Mouse (Mus musculus) hindbrain, embryonic 11.5 days (tissue): ENCODE results near the gene Nsun5. TPM values are rescaled to one million over a fixed set of nuclear protein-coding genes. Genes with fewer than 3 reads are reported as not detected.

ENCODE experiments used
- ATAC-seq: fragments of 200-750 bp; cut with Nextera tagmentation; 2 replicates; pipeline ENCODE4 v1.8.0; 2017; ENCODE audit warnings: mild to moderate bottlenecking, moderate TSS enrichment, moderate library complexity; ENCODE audit not compliant: low FRiP score
- DNase-seq: peaks from one replicate; pipeline ENCODE4 v3.0.0-alpha.2; 2015; ENCODE audit warnings: low spot score
- H3K27ac ChIP-seq: fragments of 300-500 bp; sonication (generic); 2 replicates; pipeline ENCODE4 v1.5.1; 2014; ENCODE audit warnings: mild to moderate bottlenecking, low read depth, low read length
- H3K27me3 ChIP-seq: fragments of 300-500 bp; sonication (generic); 2 replicates; pipeline ENCODE4 v1.6.1; 2014; ENCODE audit warnings: mild to moderate bottlenecking, low read length, moderate library complexity, mixed read lengths; ENCODE audit not compliant: control insufficient read depth, insufficient read depth
- H3K36me3 ChIP-seq: fragments of 300-500 bp; sonication (generic); 2 replicates; pipeline ENCODE4 v1.6.1; 2014; ENCODE audit warnings: mild to moderate bottlenecking, low read length, moderate library complexity, mixed read lengths; ENCODE audit not compliant: control insufficient read depth, insufficient read depth
- H3K4me1 ChIP-seq: fragments of 300-500 bp; sonication (generic); replicated peaks from 2 replicates; pipeline ENCODE4 v1.6.1; 2014; ENCODE audit warnings: low read length, mixed read lengths; ENCODE audit not compliant: control insufficient read depth, insufficient read depth
- H3K4me2 ChIP-seq: fragments of 300-500 bp; sonication (generic); replicated peaks from 2 replicates; pipeline ENCODE4 v1.6.1; 2014; ENCODE audit warnings: mild to moderate bottlenecking, low read depth, low read length
- H3K4me3 ChIP-seq: fragments of 300-500 bp; sonication (generic); 2 replicates; pipeline ENCODE4 v1.5.1; 2014; ENCODE audit warnings: low read depth, low read length
- H3K9ac ChIP-seq: fragments of 300-500 bp; sonication (generic); 2 replicates; pipeline ENCODE4 v1.6.1; 2014; ENCODE audit warnings: low read depth, low read length
- H3K9me3 ChIP-seq: fragments of 300-500 bp; sonication (generic); 2 replicates; pipeline ENCODE4 v1.6.1; 2016; ENCODE audit warnings: low read length; ENCODE audit not compliant: control insufficient read depth
- WGBS: fragments of 180-500 bp; shearing (Covaris S2); extraction: QIAGEN DNeasy Blood & Tissue Kit; methylation state at CpG from one replicate; pipeline ENCODE4 v1.1.7; 2014; 5-methylcytosine and 5-hydroxymethylcytosine counted together
- polyA plus RNA-seq: library from polyadenylated mRNA; unstranded; fragments of >200 nt; fragmentation: Nextera tagmentation; extraction: Ambion mirVana; gene quantifications from 2 replicates; pipeline ENCODE4 v1.2.1, GENCODE M21; 2014

The Nsun5 gene
- polyA plus RNA-seq, 1 experiment from 2014 or later: 27.8 TPM

DNA sequence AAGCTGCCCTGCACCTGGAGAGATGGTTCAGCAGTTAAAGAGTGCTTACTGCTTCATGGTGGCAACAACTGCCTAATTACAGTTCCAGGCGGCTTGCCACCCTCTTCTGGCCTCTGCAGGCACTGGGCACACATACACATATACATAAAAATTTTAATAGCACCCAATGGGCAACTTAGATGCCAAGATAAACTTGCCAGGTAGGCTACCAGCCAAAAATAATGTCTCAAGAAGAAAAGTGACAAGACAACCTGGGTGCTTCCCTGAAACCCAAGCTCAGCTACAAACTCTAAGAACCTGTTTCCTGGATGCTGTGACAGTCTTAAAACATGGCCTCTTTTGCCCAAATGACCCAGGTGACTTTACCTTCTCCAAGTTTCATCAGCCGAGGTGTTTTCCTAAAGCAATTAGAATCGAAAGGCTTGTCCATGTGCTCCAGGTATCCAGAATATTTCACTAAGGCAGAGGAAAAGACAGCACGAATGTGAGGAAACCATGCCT is 22.2 kb upstream of the Nsun5 start:
- H3K9me3 ChIP-seq: no peaks in the 10 kb centered on the region
- H3K4me2 ChIP-seq: no peak overlapping the region
- WGBS: 77% methylated on average over 4 of the region's 4 CpGs
- H3K36me3 ChIP-seq: no peaks in the 10 kb centered on the region
- H3K9ac ChIP-seq: no peak overlapping the region
- H3K27me3 ChIP-seq: no peaks in the 10 kb centered on the region
- H3K4me3 ChIP-seq: no peak overlapping the region
- ATAC-seq (no peak), DNase-seq (no peak)
- no peak overlapping the region for H3K27ac ChIP-seq
- H3K4me1 ChIP-seq: no peaks in the 10 kb centered on the region

DNA sequence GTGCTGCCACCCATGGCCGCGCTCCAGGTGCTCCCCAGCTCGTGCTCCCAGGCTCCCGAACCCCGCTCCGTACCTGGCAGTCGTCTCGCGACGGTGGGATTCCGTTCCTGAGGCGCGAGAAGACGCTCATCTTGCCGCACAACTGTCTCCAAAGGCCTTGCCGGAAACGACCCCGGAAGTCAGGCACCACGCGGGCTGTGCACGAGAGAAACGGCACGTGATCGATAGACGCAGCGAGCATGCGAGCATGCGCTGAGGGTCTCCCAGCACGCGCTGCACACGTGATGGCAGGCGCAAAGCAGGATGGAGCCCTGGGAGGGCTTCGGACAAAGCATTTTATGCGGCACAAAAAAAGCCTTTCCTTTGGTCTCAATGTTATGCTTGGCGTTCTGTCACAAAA is 19.9 kb upstream of the Nsun5 start, which contains the start of gene Fkbp6:
Gene Fkbp6, minus strand, starts transcription at position 183 of the 400 bp plus-strand sequence.
- H3K9ac ChIP-seq: no peak within 1 kb of the TSS
- no peak within 1 kb of the TSS for H3K27ac ChIP-seq
- H3K4me3 ChIP-seq: no peak within 1 kb of the TSS
- H3K4me1 ChIP-seq: no peaks in the 10 kb centered on the region
- DNase-seq: no peak
- no peaks in the 10 kb centered on the region; the same call in 1 of the 2 replicates for H3K27me3 ChIP-seq
- no peaks in the 10 kb centered on the region for H3K36me3 ChIP-seq
- H3K9me3 ChIP-seq: no peaks in the 10 kb centered on the region
- 89% methylated on average over 35 of the region's 35 CpGs for WGBS
- ATAC-seq: no peak
- H3K4me2 ChIP-seq: no peak within 1 kb of the TSS

DNA sequence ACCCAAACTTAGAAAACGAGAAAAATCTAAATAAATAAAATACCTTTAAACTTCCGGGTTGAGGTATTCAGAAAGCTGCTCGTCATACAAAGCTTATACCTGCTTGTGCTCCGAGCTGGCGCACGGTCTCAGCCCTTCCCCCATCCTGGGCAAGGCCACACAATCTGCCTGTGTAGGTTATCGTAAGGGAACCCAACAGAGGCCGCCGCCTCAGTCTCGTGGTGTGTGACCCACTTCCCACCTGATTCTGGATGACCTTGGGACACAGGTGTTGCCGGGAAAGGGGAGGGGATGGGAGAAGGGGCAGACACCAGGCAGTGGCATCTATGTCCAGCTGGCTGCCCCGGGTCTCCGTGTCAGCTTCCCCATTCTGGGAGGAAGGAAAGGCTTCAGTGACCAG is 18.1 kb upstream of the Nsun5 start:
- H3K4me2 ChIP-seq: no peak overlapping the region
- no peak overlapping the region for H3K9ac ChIP-seq
- H3K4me1 ChIP-seq: no peaks in the 10 kb centered on the region
- H3K27ac ChIP-seq: no peak overlapping the region
- no peaks in the 10 kb centered on the region for H3K36me3 ChIP-seq
- H3K27me3 ChIP-seq: no peaks in the 10 kb centered on the region; the same call in 1 of the 2 replicates
- 89% methylated on average over 13 of the region's 13 CpGs for WGBS
- no peaks in the 10 kb centered on the region for H3K9me3 ChIP-seq
- H3K4me3 ChIP-seq: no peak overlapping the region
- DNase-seq: no peak
- ATAC-seq: no peak

DNA sequence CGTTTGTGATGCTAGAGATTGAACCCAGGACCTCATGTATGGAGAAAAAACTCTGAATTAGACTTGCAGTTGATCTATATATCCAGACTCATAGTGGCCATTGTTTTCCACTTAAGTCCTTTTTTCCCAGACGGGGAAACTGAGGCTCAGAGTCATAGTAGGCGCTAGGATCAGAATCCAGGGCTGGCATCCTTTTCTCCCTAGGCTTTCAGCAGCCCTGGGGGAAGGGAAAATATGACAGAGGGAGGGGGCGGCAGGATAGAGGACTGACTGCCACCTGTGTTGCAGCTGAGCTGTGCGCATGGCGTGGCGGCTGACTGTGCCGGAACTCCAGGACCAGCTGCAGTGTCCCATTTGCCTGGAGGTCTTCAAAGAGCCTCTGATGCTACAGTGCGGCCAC is 16.8 kb upstream of the Nsun5 start, which contains the start of gene Trim50:
Gene Trim50, plus strand, starts transcription at position 301 of the 400 bp plus-strand sequence.
- no peak within 1 kb of the TSS for H3K4me3 ChIP-seq
- ATAC-seq: no peak
- 66% methylated on average over 9 of the region's 9 CpGs for WGBS

DNA sequence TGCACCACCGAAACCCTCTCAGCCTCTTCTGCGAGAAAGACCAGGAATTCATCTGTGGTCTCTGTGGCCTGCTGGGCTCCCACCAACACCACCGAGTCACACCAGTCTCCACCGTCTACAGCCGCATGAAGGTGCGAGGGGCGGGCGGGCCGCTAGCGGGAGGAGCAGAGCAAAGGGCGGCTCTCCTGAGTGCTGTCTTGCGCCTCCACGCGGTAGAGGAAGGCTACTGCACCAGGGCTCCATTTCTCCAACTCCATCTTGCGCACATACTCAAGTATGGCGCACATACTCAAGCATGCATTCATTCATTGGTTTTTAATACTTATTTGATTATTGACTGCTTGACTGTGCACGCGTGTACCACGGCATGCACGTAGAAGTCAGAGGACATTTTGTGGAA is 16.2 kb upstream of the Nsun5 start:
- WGBS: 16% methylated on average over 20 of the region's 20 CpGs
- Histone ChIP-seq H3K4me2 (no peak overlapping the region), H3K27me3 (no peaks in the 10 kb centered on the region; the same call in 1 of the 2 replicates), H3K9me3 (peaks cover 3% of the 10 kb centered on the region; the same call in 1 of the 2 replicates), H3K4me1 (no peaks in the 10 kb centered on the region), H3K36me3 (no peaks in the 10 kb centered on the region), H3K4me3 (no peak overlapping the region), H3K27ac (no peak overlapping the region), H3K9ac (no peak overlapping the region)
- no peak for ATAC-seq
- peak; percentile 61 for DNase-seq

More for the DNA sequence above, 16.8 kb upstream of the Nsun5 start, which contains the start of gene Trim50:
- no peak for DNase-seq
- Histone ChIP-seq H3K9me3 (peaks cover 3% of the 10 kb centered on the region; the same call in 1 of the 2 replicates), H3K9ac (no peak within 1 kb of the TSS), H3K27me3 (no peaks in the 10 kb centered on the region; the same call in 1 of the 2 replicates), H3K4me1 (no peaks in the 10 kb centered on the region), H3K4me2 (no peak within 1 kb of the TSS), H3K27ac (no peak within 1 kb of the TSS), H3K36me3 (no peaks in the 10 kb centered on the region)

DNA sequence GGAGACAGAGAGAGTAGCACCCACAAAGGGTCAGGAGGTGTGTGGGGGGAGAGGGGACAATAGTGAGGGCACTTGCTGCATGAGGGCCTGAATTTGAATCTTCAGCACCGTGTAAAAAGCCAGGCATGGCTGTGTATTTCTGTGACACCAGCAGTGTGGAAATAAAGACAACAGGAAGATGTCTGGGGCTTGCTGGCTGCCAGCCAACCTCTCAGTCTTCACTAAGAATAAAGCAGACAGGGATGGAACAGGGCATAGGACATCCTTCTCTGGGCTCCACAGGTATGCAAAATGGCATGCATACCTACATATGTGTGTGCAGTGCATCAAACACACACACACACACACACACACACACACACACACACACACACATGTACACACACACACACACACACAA is 13.7 kb upstream of the Nsun5 start:
- H3K4me3 ChIP-seq: no peak overlapping the region
- H3K4me1 ChIP-seq: no peaks in the 10 kb centered on the region
- ATAC-seq: no peak
- no peak for DNase-seq
- H3K27me3 ChIP-seq: no peaks in the 10 kb centered on the region; the same call in 1 of the 2 replicates
- no peak overlapping the region for H3K9ac ChIP-seq
- 79% methylated on average over 1 of the region's 1 CpGs for WGBS
- H3K36me3 ChIP-seq: no peaks in the 10 kb centered on the region
- no peak overlapping the region for H3K4me2 ChIP-seq
- H3K9me3 ChIP-seq: peaks cover 3% of the 10 kb centered on the region; the same call in 1 of the 2 replicates
- H3K27ac ChIP-seq: no peak overlapping the region

DNA sequence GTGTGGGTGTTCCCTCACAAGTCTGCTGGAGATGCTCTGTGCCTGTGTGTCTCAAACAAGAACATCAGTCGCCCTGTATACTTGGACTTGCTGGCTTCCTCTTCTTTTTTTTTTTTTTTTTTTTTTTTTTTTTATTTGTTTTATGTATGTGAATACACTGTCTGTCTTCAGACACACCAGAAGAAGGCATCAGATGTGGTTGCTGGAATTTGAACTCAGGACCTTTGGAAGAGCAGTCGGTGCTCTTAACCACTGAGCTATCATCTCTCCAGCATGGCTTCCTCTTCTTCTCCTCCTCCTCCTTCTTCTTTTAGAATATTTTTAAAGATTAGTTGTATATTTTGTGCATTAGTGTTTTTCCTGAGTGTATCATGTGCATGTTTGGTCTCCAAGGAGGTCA is 12.2 kb upstream of the Nsun5 start:
- Histone ChIP-seq H3K9ac (no peak overlapping the region), H3K9me3 (peaks cover 3% of the 10 kb centered on the region; the same call in 1 of the 2 replicates), H3K27ac (no peak overlapping the region), H3K36me3 (no peaks in the 10 kb centered on the region), H3K27me3 (no peaks in the 10 kb centered on the region; the same call in 1 of the 2 replicates), H3K4me2 (no peak overlapping the region), H3K4me3 (no peak overlapping the region), H3K4me1 (no peaks in the 10 kb centered on the region)
- WGBS: 87% methylated on average over 2 of the region's 2 CpGs
- ATAC-seq (no peak), DNase-seq (no peak)

DNA sequence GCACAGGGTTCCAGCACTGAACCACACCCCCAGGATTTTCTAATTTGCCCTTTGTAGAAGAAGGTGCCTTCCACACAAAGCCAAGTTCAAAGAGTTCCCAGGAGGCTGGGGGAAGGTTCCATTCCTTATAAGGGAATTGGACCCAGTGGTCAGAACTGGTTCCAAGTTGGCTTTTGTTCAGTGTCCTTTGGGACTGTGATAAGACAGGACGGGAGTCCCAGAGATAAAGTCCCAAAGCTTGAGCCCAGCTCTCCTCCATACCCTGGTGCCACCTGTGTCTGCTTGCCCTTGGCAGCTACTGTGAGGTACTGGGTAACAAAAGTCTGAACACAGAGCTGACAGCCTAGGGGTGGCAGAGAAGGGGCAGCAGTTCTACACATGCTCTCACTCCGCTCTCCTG is 10.0 kb upstream of the Nsun5 start:
- Histone ChIP-seq H3K9me3 (peaks cover 3% of the 10 kb centered on the region; the same call in 1 of the 2 replicates), H3K27ac (no peak overlapping the region), H3K27me3 (no peaks in the 10 kb centered on the region), H3K36me3 (no peaks in the 10 kb centered on the region), H3K4me1 (no peaks in the 10 kb centered on the region), H3K4me3 (no peak overlapping the region), H3K9ac (no peak overlapping the region), H3K4me2 (no peak overlapping the region)
- DNase-seq (no peak), ATAC-seq (no peak)
- 91% methylated on average over 2 of the region's 2 CpGs for WGBS

DNA sequence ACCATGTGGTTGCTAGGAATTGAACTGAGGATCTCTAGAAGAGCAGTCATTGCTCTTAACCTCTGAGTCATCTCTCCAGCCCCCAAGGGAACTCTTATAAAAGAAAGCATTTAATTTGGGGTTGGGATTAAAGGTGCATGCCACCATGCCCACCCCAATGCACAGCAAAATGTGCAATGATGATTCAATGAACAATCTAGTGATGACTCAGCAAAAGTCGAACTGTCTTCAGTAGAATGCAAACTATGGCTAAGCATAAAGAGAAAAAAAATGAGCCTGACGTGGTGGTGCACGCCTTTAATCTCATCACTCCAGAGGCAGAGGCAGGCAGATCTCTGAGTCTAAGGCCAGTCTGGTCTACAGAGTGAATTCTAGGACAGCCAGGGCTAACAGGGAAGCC is 7.2 kb upstream of the Nsun5 start:
- H3K4me3 ChIP-seq: no peak overlapping the region
- H3K4me2 ChIP-seq: no peak overlapping the region
- H3K9me3 ChIP-seq: peaks cover 2% of the 10 kb centered on the region; the same call in 1 of the 2 replicates
- H3K27me3 ChIP-seq: no peaks in the 10 kb centered on the region
- H3K27ac ChIP-seq: no peak overlapping the region
- DNase-seq: no peak
- no peaks in the 10 kb centered on the region for H3K36me3 ChIP-seq
- WGBS: 86% methylated on average over 3 of the region's 3 CpGs
- ATAC-seq: no peak
- H3K4me1 ChIP-seq: no peaks in the 10 kb centered on the region
- no peak overlapping the region for H3K9ac ChIP-seq
